Mouse (Mus musculus): ENCODE measurements around the gene Ctsz. TPM values are rescaled to one million over a fixed set of nuclear protein-coding genes. Genes with fewer than 3 reads are reported as not detected.

Gene Ctsz
- polyA plus RNA-seq, 1 experiment from 2014 or later: 381 TPM

DNA sequence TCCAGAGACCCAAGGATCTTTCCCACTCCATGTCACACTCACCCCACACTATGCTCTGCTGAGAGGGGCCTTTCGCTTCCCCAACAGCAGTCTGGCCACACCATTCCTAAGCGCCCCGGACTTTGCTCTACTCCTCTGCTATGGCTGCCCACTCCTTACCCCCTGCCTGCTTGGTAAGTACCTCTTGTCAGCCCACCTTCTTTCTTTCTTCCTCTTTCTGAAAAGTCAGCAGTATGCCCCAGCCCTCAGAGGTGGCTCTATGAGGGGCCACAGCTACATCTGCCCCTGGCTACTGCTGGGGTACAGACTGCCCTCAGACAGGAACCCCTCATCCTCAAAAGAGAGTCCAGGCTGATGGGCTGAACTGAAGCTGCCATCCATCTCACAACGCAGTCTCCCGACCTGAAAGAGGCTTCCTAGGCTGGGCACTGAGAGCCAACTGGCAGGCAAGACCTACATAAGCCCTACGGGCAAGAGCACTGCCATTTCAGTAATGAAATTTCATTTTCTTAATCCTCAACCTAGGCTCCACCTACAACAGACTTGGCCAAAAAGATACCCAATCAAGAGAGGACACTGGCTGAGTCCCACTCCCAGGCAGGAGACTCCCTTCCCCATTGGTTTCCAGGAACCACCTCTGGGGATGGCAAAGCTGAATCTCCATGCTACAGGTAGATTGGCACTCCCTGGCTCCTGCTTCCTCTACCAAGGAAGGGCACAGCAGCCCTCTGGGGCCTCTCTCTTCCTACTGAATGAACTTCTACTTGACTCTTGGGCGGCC lies 1.7 kb downstream of the Ctsz start:
- H3K4me1 ChIP-seq (ENCODE audit: control insufficient read depth, insufficient read depth, low read length): peaks cover 28% of the 10 kb centered on the region
- peak overlapping the region; percentile 79; the same call in 1 of the 2 replicates for H3K9ac ChIP-seq (ENCODE audit: low read depth, low read length)
- H3K36me3 ChIP-seq (ENCODE audit: control insufficient read depth, insufficient read depth, low read length): peaks cover 12% of the 10 kb centered on the region; the same call in 1 of the 2 replicates
- peak overlapping the region; percentile 72 for H3K4me3 ChIP-seq (ENCODE audit: low read length)
- no peaks in the 10 kb centered on the region for H3K27me3 ChIP-seq (replicated peaks; ENCODE audit: control insufficient read depth, insufficient read depth, low read length)
- 89% methylated on average over 7 of the region's 7 CpGs for WGBS
- H3K4me2 ChIP-seq (ENCODE audit: low read depth, low read length): peak overlapping the region; percentile 87
- no peaks in the 10 kb centered on the region for H3K9me3 ChIP-seq (ENCODE audit: control insufficient read depth, low read length)
- H3K27ac ChIP-seq (ENCODE audit: low read length): 0 out of 2 replicates have a peak overlapping the region, but pooled peaks have one; percentile 24
- ATAC-seq: no peak

DNA sequence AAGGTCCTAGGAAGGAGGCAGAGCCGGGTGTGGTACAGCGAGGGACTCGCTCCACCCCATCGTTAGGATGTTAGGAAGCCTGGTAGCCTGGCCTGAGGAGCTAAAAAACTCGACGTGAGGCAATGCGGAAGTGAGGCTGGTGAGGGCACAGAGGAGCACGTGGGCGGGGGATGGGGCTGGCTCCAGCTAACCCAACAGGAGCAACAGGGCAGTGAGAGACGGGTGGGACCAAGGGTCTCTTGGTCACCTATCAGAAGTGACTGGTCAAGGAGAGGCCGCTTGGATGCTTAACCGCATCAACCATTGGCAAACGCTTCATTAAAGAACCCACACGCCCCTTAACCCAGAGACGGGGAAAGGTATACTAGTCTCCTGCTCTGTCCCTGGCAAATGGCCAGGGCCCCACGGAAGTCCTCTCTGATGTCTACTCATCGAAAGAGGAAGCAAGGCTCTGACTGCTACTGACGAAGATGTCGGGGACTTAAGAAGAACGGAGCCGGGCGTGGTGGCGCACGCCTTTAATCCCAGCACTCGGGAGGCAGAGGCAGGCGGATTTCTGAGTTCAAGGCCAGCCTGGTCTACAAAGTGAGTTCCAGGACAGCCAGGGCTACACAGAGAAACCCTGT lies 2.6 kb downstream of the Ctsz start:
- Histone ChIP-seq H3K27ac (ENCODE audit: low read length) (no peak overlapping the region), H3K4me1 (ENCODE audit: control insufficient read depth, insufficient read depth, low read length) (peaks cover 23% of the 10 kb centered on the region), H3K9ac (ENCODE audit: low read depth, low read length) (no peak overlapping the region), H3K36me3 (ENCODE audit: control insufficient read depth, insufficient read depth, low read length) (peaks cover 12% of the 10 kb centered on the region; the same call in 1 of the 2 replicates), H3K27me3 (replicated peaks; ENCODE audit: control insufficient read depth, insufficient read depth, low read length) (no peaks in the 10 kb centered on the region), H3K4me3 (ENCODE audit: low read length) (no peak overlapping the region), H3K9me3 (ENCODE audit: control insufficient read depth, low read length) (no peaks in the 10 kb centered on the region), H3K4me2 (ENCODE audit: low read depth, low read length) (0 out of 2 replicates have a peak overlapping the region, but pooled peaks have one; percentile 9)
- WGBS: 87% methylated on average over 26 of the region's 26 CpGs
- no peak for ATAC-seq

- no peak overlapping the region for H3K27ac ChIP-seq (ENCODE audit: low read length)
- H3K4me3 ChIP-seq (ENCODE audit: low read length): no peak overlapping the region
- no peak for ATAC-seq
- H3K27me3 ChIP-seq (replicated peaks; ENCODE audit: control insufficient read depth, insufficient read depth, low read length): no peaks in the 10 kb centered on the region
- H3K4me1 ChIP-seq (ENCODE audit: control insufficient read depth, insufficient read depth, low read length): peaks cover 23% of the 10 kb centered on the region
- 96% methylated on average over 9 of the region's 9 CpGs for WGBS
- H3K4me2 ChIP-seq (ENCODE audit: low read depth, low read length): no peak overlapping the region
- H3K9ac ChIP-seq (ENCODE audit: low read depth, low read length): no peak overlapping the region
- no peaks in the 10 kb centered on the region for H3K9me3 ChIP-seq (ENCODE audit: control insufficient read depth, low read length)
- peaks cover 12% of the 10 kb centered on the region; the same call in 1 of the 2 replicates for H3K36me3 ChIP-seq (ENCODE audit: control insufficient read depth, insufficient read depth, low read length)
These were observed 3.9 kb downstream of the Ctsz start for GRCm38 (mm10) chr2:174434943-174435342.

- ATAC-seq: no peak
- no peak overlapping the region for H3K27ac ChIP-seq (ENCODE audit: low read length)
- WGBS: 83% methylated on average over 10 of the region's 10 CpGs
- no peak overlapping the region for H3K9ac ChIP-seq (ENCODE audit: low read depth, low read length)
- H3K4me3 ChIP-seq (ENCODE audit: low read length): no peak overlapping the region
- H3K27me3 ChIP-seq (replicated peaks; ENCODE audit: control insufficient read depth, insufficient read depth, low read length): no peaks in the 10 kb centered on the region
- no peaks in the 10 kb centered on the region for H3K4me1 ChIP-seq (ENCODE audit: control insufficient read depth, insufficient read depth, low read length)
- H3K4me2 ChIP-seq (ENCODE audit: low read depth, low read length): no peak overlapping the region
- peaks cover 39% of the 10 kb centered on the region for H3K36me3 ChIP-seq (ENCODE audit: control insufficient read depth, insufficient read depth, low read length)
- H3K9me3 ChIP-seq (ENCODE audit: control insufficient read depth, low read length): no peaks in the 10 kb centered on the region
These were observed 9.7 kb downstream of the Ctsz start for GRCm38 (mm10) chr2:174428996-174429591.

- H3K4me2 ChIP-seq (ENCODE audit: low read depth, low read length): no peak overlapping the region
- WGBS: 81% methylated on average over 18 of the region's 18 CpGs
- H3K27me3 ChIP-seq (replicated peaks; ENCODE audit: control insufficient read depth, insufficient read depth, low read length): no peaks in the 10 kb centered on the region
- no peaks in the 10 kb centered on the region for H3K4me1 ChIP-seq (ENCODE audit: control insufficient read depth, insufficient read depth, low read length)
- no peak overlapping the region for H3K4me3 ChIP-seq (ENCODE audit: low read length)
- H3K27ac ChIP-seq (ENCODE audit: low read length): no peak overlapping the region
- H3K9me3 ChIP-seq (ENCODE audit: control insufficient read depth, low read length): no peaks in the 10 kb centered on the region
- peaks cover 37% of the 10 kb centered on the region for H3K36me3 ChIP-seq (ENCODE audit: control insufficient read depth, insufficient read depth, low read length)
- ATAC-seq: no peak
- H3K9ac ChIP-seq (ENCODE audit: low read depth, low read length): no peak overlapping the region
These were observed 10.6 kb downstream of the Ctsz start for GRCm38 (mm10) chr2:174428076-174428835.

GRCm38 (mm10) chr2:174426856-174427255 lies 12.0 kb downstream of the Ctsz start:
- no peak overlapping the region for H3K9ac ChIP-seq (ENCODE audit: low read depth, low read length)
- no peak overlapping the region for H3K4me2 ChIP-seq (ENCODE audit: low read depth, low read length)
- no peaks in the 10 kb centered on the region for H3K4me1 ChIP-seq (ENCODE audit: control insufficient read depth, insufficient read depth, low read length)
- H3K9me3 ChIP-seq (ENCODE audit: control insufficient read depth, low read length): no peaks in the 10 kb centered on the region
- H3K27ac ChIP-seq (ENCODE audit: low read length): no peak overlapping the region
- no peak for ATAC-seq
- H3K4me3 ChIP-seq (ENCODE audit: low read length): no peak overlapping the region
- WGBS: 89% methylated on average over 12 of the region's 12 CpGs
- peaks cover 34% of the 10 kb centered on the region for H3K36me3 ChIP-seq (ENCODE audit: control insufficient read depth, insufficient read depth, low read length)
- H3K27me3 ChIP-seq (replicated peaks; ENCODE audit: control insufficient read depth, insufficient read depth, low read length): no peaks in the 10 kb centered on the region

DNA sequence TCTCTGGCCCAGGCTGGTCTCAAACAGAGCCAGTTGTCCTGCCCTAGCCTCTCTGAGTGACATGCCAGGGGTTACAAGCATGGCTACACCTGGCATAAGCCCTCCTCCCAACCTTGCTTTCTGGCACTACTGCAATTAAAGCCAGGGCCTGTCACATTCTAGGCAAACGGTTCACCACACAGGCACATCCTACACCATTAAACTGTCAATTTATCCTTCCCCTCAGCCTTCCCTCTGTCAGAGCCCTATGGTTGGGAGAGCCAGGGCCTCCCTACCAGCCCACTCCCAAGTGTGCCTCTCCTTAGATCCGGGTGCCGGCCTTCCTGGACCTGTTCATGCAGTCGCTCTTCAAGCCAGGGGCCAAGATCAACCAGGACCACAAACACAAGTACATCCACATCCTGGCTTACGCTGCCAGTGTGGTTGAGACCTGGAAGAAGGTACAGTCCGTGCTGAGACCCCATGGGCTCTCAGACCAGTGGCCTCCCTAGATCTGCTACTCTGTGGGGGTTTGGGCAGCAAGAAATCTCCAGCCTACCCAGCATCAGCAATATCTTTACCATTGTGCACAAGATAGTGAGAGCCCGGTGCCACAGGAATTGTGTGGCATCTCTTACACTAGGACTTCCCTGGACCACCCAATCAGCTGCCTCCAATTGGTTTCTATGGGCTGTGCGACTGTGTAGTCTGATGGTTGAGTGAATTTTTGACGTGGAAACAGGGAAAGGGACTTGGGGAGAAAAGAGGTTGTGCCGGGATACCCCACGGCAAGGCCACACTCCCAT lies 14.3 kb downstream of the Ctsz start:
- H3K4me1 ChIP-seq (ENCODE audit: control insufficient read depth, insufficient read depth, low read length): no peaks in the 10 kb centered on the region
- H3K36me3 ChIP-seq (ENCODE audit: control insufficient read depth, insufficient read depth, low read length): peaks cover 38% of the 10 kb centered on the region
- no peak overlapping the region for H3K4me3 ChIP-seq (ENCODE audit: low read length)
- no peak for ATAC-seq
- 90% methylated on average over 11 of the region's 11 CpGs for WGBS
- no peaks in the 10 kb centered on the region for H3K9me3 ChIP-seq (ENCODE audit: control insufficient read depth, low read length)
- H3K4me2 ChIP-seq (ENCODE audit: low read depth, low read length): no peak overlapping the region
- H3K27me3 ChIP-seq (replicated peaks; ENCODE audit: control insufficient read depth, insufficient read depth, low read length): no peaks in the 10 kb centered on the region
- H3K27ac ChIP-seq (ENCODE audit: low read length): no peak overlapping the region
- H3K9ac ChIP-seq (ENCODE audit: low read depth, low read length): no peak overlapping the region

GRCm38 (mm10) chr2:174421107-174421506 lies 17.7 kb downstream of the Ctsz start:
- Histone ChIP-seq H3K27me3 (replicated peaks; ENCODE audit: control insufficient read depth, insufficient read depth, low read length) (no peaks in the 10 kb centered on the region), H3K4me2 (ENCODE audit: low read depth, low read length) (no peak overlapping the region), H3K9me3 (ENCODE audit: control insufficient read depth, low read length) (no peaks in the 10 kb centered on the region), H3K4me3 (ENCODE audit: low read length) (no peak overlapping the region), H3K27ac (ENCODE audit: low read length) (no peak overlapping the region), H3K36me3 (ENCODE audit: control insufficient read depth, insufficient read depth, low read length) (peaks cover 20% of the 10 kb centered on the region), H3K4me1 (ENCODE audit: control insufficient read depth, insufficient read depth, low read length) (peaks cover 8% of the 10 kb centered on the region), H3K9ac (ENCODE audit: low read depth, low read length) (no peak overlapping the region)
- WGBS: 83% methylated on average over 6 of the region's 6 CpGs
- no peak for ATAC-seq

Data from intestine, embryonic 16.5 days (tissue).